Mouse (Mus musculus) kidney, embryonic 15.5 days (tissue): ENCODE measurements around the gene Isg20. TPM values are rescaled to one million over a fixed set of nuclear protein-coding genes. Genes with fewer than 3 reads are reported as not detected.

Experiments used
- microRNA-seq: library from miRNA; unstranded; fragments of <30 nt; microRNA quantifications from one replicate; pipeline ENCODE4, GENCODE M21; 2016
- polyA plus RNA-seq: library from polyadenylated mRNA; unstranded; fragments of >200 nt; fragmentation: Nextera tagmentation; extraction: Ambion mirVana; gene quantifications from 2 replicates; pipeline ENCODE4 v1.2.1, GENCODE M21; 2015

The Isg20 gene
- polyA plus RNA-seq, 1 experiment from 2014 or later, result 4.6 TPM

Small RNA genes lying within 50 kb of the gene (microRNA-seq; reads per million reads assigned to microRNA genes)
- 2.5 reads per million, percentile 12 among the genes with 10 or more reads in this experiment for gene Mir7-2

Other genes starting within 250 kb of the Isg20 start
- gene Ntrk3, start 175.4 kb upstream of the Isg20 start, polyA plus RNA-seq, result 3.2 and 4.4 TPM in 2 replicates
- gene Mrps11, start 130.3 kb upstream of the Isg20 start, polyA plus RNA-seq, result 73.8 and 80.9 TPM in 2 replicates
- gene Mrpl46, start 129.9 kb upstream of the Isg20 start, polyA plus RNA-seq, result 64.9 and 67.7 TPM in 2 replicates
- gene Det1, start 66.2 kb upstream of the Isg20 start, polyA plus RNA-seq, result 18.5 and 19.1 TPM in 2 replicates
- gene Aen, start 17.6 kb upstream of the Isg20 start, polyA plus RNA-seq, result 47.1 and 47.9 TPM in 2 replicates
- 0.52 and 0.81 TPM in 2 replicates for gene Acan, start 140.1 kb downstream of the Isg20 start, polyA plus RNA-seq
- gene Hapln3, start 217.6 kb downstream of the Isg20 start, polyA plus RNA-seq, result 5.2 and 5.5 TPM in 2 replicates
- gene Mfge8, start 235.6 kb downstream of the Isg20 start, polyA plus RNA-seq, result 249 and 265 TPM in 2 replicates